9 mouse cellular contexts compared by ENCODE assay signal in genomic region chr3:94804146-94804545, GRCm38 (mm10). TPM values are rescaled to one million over a fixed set of nuclear protein-coding genes. Genes with fewer than 3 reads are reported as not detected.
DNase-seq lines count a peak whose midpoint lies in the region; ATAC-seq lines count a peak whose summit lies in the region.
"Had no signal": no experiment of that assay in that cellular context is flagged by ENCODE, and none has a peak within 500 bp of the region (broad histone marks: within the 10 kb centered on the region; RNA-seq: fewer than 3 reads in every experiment).

No protein-coding gene starts in this region.

- peak; percentile 21 to 26 for DNase-seq in cerebellum, postnatal 36 days
- no peak for DNase-seq in cerebellum, postnatal 4 days (ENCODE audit: low spot score in 2 of 2)
- peak; percentile 33 for DNase-seq in urinary bladder, postnatal 14 days (ENCODE audit: low spot score)
- DNase-seq in urinary bladder, postnatal 10 days (ENCODE audit: low spot score), result no peak
- no peak for DNase-seq in spleen, postnatal 4 days (ENCODE audit: low spot score in 2 of 2)
- no peak for DNase-seq in spleen, postnatal 10 days (ENCODE audit: low spot score in 2 of 2)
- no peak for DNase-seq in layer of hippocampus, postnatal 36 days

- no peak overlapping the region for H3K27ac ChIP-seq in hindbrain, embryonic 13.5 days
- H3K27ac ChIP-seq: embryonic facial prominence, embryonic 12.5 days had no signal

- no peak for ATAC-seq in hindbrain, embryonic 13.5 days (ENCODE audit: low FRiP score)

- 6% methylated on average over 10 of the region's 10 CpGs for WGBS in hindbrain, embryonic 13.5 days

- peak overlapping the region; percentile 31 for H3K4me2 ChIP-seq in hindbrain, embryonic 13.5 days
- H3K4me2 ChIP-seq: embryonic facial prominence, embryonic 12.5 days had no signal

- H3K27me3 ChIP-seq in hindbrain, embryonic 13.5 days, result 0 out of 2 replicates have a peak, but pooled peaks cover 3% of the 10 kb centered on the region
- H3K27me3 ChIP-seq: embryonic facial prominence, embryonic 12.5 days had no signal

- no peaks in the 10 kb centered on the region for H3K36me3 ChIP-seq in hindbrain, embryonic 13.5 days
- H3K36me3 ChIP-seq: embryonic facial prominence, embryonic 12.5 days had no signal

- H3K4me1 ChIP-seq in hindbrain, embryonic 13.5 days (replicated peaks), result peaks cover 12% of the 10 kb centered on the region; the same call in 1 of the 2 replicates
- H3K4me1 ChIP-seq: embryonic facial prominence, embryonic 12.5 days had no signal

- no peak overlapping the region for H3K4me3 ChIP-seq in hindbrain, embryonic 13.5 days
- H3K4me3 ChIP-seq: embryonic facial prominence, embryonic 12.5 days had no signal

- H3K9me3 ChIP-seq in hindbrain, embryonic 13.5 days, result no peaks in the 10 kb centered on the region
- H3K9me3 ChIP-seq: embryonic facial prominence, embryonic 12.5 days had no signal

- no peak overlapping the region; the same call in 1 of the 2 replicates for H3K9ac ChIP-seq in hindbrain, embryonic 13.5 days
- H3K9ac ChIP-seq: embryonic facial prominence, embryonic 12.5 days had no signal

RNA-seq across cellular contexts. Expression of gene Cgn, which starts 17.9 kb away (rescaled TPM):
- polyA plus RNA-seq in hindbrain, embryonic 13.5 days (2015; fragmentation: Nextera tagmentation; extraction: Ambion mirVana), result 7.4 and 7.6 TPM in 2 replicates
- 1 to 10 TPM; 3.2 to 3.6 TPM for total RNA-seq in layer of hippocampus, postnatal 36 days (2021)

RNA-seq across cellular contexts. Expression of gene Pogz, which starts 33.2 kb away (rescaled TPM):
- polyA plus RNA-seq in hindbrain, embryonic 13.5 days (2015; fragmentation: Nextera tagmentation; extraction: Ambion mirVana), result 22.7 and 23.4 TPM in 2 replicates
- 10 to 100 TPM; 54.4 to 62.5 TPM for total RNA-seq in layer of hippocampus, postnatal 36 days (2021)

Comparison
In these comparisons a context has a peak if more than half of its experiments do, and no peak if none do; other contexts are left out.
1. DNase-seq: peak in cerebellum, postnatal 36 days (2 of 2) and urinary bladder, postnatal 14 days (single experiment); none in cerebellum, postnatal 4 days (0 of 2), urinary bladder, postnatal 10 days (single experiment), spleen, postnatal 4 days (0 of 2), spleen, postnatal 10 days (0 of 2) and layer of hippocampus, postnatal 36 days (0 of 2).